Mouse (Mus musculus): ENCODE measurements around the gene Cdc5l. TPM values are rescaled to one million over a fixed set of nuclear protein-coding genes. Genes with fewer than 3 reads are reported as not detected.
"Not testable (repeated sequence)": the region's sequence is repeated elsewhere in the genome, so short reads cannot be mapped to it uniquely, and the experiment has no call there.

The Cdc5l gene
- polyA plus RNA-seq, 1 experiment: 28.6 TPM

GRCm38 (mm10) chr17:45464255-45464654 lies 30.7 kb upstream of the Cdc5l start:
- Histone ChIP-seq H3K27ac (ENCODE audit: insufficient read depth, low read length) (no peak overlapping the region), H3K4me3 (ENCODE audit: insufficient read depth, low read length) (no peak overlapping the region), H3K4me1 (ENCODE audit: control insufficient read depth, insufficient read depth, low read length) (no peaks in the 10 kb centered on the region)
- TF ChIP-seq POLR2A (IDR thresholded peaks at IDR 0.05; ENCODE audit: extremely low read depth, insufficient read depth, low read length): no peak
- no peak for TF ChIP-seq CTCF (IDR thresholded peaks at IDR 0.05; ENCODE audit: extremely low read depth, insufficient read depth, low read length)

- no peak overlapping the region for H3K4me3 ChIP-seq (ENCODE audit: insufficient read depth, low read length)
- TF ChIP-seq POLR2A (IDR thresholded peaks at IDR 0.05; ENCODE audit: extremely low read depth, insufficient read depth, low read length): no peak
- TF ChIP-seq CTCF (IDR thresholded peaks at IDR 0.05; ENCODE audit: extremely low read depth, insufficient read depth, low read length): no peak
- no peaks in the 10 kb centered on the region for H3K4me1 ChIP-seq (ENCODE audit: control insufficient read depth, insufficient read depth, low read length)
- no peak overlapping the region for H3K27ac ChIP-seq (ENCODE audit: insufficient read depth, low read length)
Measured at GRCm38 (mm10) chr17:45462506-45462905, 29.0 kb upstream of the Cdc5l start.

GRCm38 (mm10) chr17:45459062-45459461 lies 25.5 kb upstream of the Cdc5l start:
- Histone ChIP-seq H3K27ac (ENCODE audit: insufficient read depth, low read length) (no peak overlapping the region), H3K4me1 (ENCODE audit: control insufficient read depth, insufficient read depth, low read length) (peaks cover 6% of the 10 kb centered on the region; the same call in 1 of the 2 replicates), H3K4me3 (ENCODE audit: insufficient read depth, low read length) (no peak overlapping the region)
- no peak for TF ChIP-seq POLR2A (IDR thresholded peaks at IDR 0.05; ENCODE audit: extremely low read depth, insufficient read depth, low read length)
- no peak for TF ChIP-seq CTCF (IDR thresholded peaks at IDR 0.05; ENCODE audit: extremely low read depth, insufficient read depth, low read length)

GRCm38 (mm10) chr17:45458516-45458915 lies 25.0 kb upstream of the Cdc5l start:
- TF ChIP-seq POLR2A (IDR thresholded peaks at IDR 0.05; ENCODE audit: extremely low read depth, insufficient read depth, low read length): no peak
- no peak for TF ChIP-seq CTCF (IDR thresholded peaks at IDR 0.05; ENCODE audit: extremely low read depth, insufficient read depth, low read length)
- Histone ChIP-seq H3K4me3 (ENCODE audit: insufficient read depth, low read length) (no peak overlapping the region), H3K4me1 (ENCODE audit: control insufficient read depth, insufficient read depth, low read length) (peaks cover 6% of the 10 kb centered on the region; the same call in 1 of the 2 replicates), H3K27ac (ENCODE audit: insufficient read depth, low read length) (no peak overlapping the region)

- no peak overlapping the region for H3K4me3 ChIP-seq (ENCODE audit: insufficient read depth, low read length)
- TF ChIP-seq POLR2A (IDR thresholded peaks at IDR 0.05; ENCODE audit: extremely low read depth, insufficient read depth, low read length): no peak
- H3K4me1 ChIP-seq (ENCODE audit: control insufficient read depth, insufficient read depth, low read length): peaks cover 6% of the 10 kb centered on the region; the same call in 1 of the 2 replicates
Measured at GRCm38 (mm10) chr17:45457487-45457886, 23.9 kb upstream of the Cdc5l start.

GRCm38 (mm10) chr17:45456260-45457152 lies 23.0 kb upstream of the Cdc5l start:
- Histone ChIP-seq H3K4me3 (ENCODE audit: insufficient read depth, low read length) (no peak overlapping the region), H3K4me1 (ENCODE audit: control insufficient read depth, insufficient read depth, low read length) (peaks cover 6% of the 10 kb centered on the region; the same call in 1 of the 2 replicates), H3K27ac (ENCODE audit: insufficient read depth, low read length) (no peak overlapping the region)
- TF ChIP-seq POLR2A (IDR thresholded peaks at IDR 0.05; ENCODE audit: extremely low read depth, insufficient read depth, low read length) (no peak), CTCF (IDR thresholded peaks at IDR 0.05; ENCODE audit: extremely low read depth, insufficient read depth, low read length) (no peak)

More at GRCm38 (mm10) chr17:45457487-45457886, 23.9 kb upstream of the Cdc5l start:
- H3K27ac ChIP-seq (ENCODE audit: insufficient read depth, low read length): no peak overlapping the region

- H3K4me1 ChIP-seq (ENCODE audit: control insufficient read depth, insufficient read depth, low read length); H3K4me3 ChIP-seq (ENCODE audit: insufficient read depth, low read length); H3K27ac ChIP-seq (ENCODE audit: insufficient read depth, low read length): not testable (repeated sequence)
Measured at GRCm38 (mm10) chr17:45455783-45456182, 22.2 kb upstream of the Cdc5l start.

GRCm38 (mm10) chr17:45454794-45455193 lies 21.3 kb upstream of the Cdc5l start:
- peaks cover 6% of the 10 kb centered on the region; the same call in 1 of the 2 replicates for H3K4me1 ChIP-seq (ENCODE audit: control insufficient read depth, insufficient read depth, low read length)
- TF ChIP-seq CTCF (IDR thresholded peaks at IDR 0.05; ENCODE audit: extremely low read depth, insufficient read depth, low read length): no peak
- no peak for TF ChIP-seq POLR2A (IDR thresholded peaks at IDR 0.05; ENCODE audit: extremely low read depth, insufficient read depth, low read length)
- no peak overlapping the region for H3K4me3 ChIP-seq (ENCODE audit: insufficient read depth, low read length)
- H3K27ac ChIP-seq (ENCODE audit: insufficient read depth, low read length): no peak overlapping the region

GRCm38 (mm10) chr17:45452271-45452670 lies 18.7 kb upstream of the Cdc5l start:
- Histone ChIP-seq H3K4me1 (ENCODE audit: control insufficient read depth, insufficient read depth, low read length) (peaks cover 6% of the 10 kb centered on the region; the same call in 1 of the 2 replicates), H3K4me3 (ENCODE audit: insufficient read depth, low read length) (no peak overlapping the region), H3K27ac (ENCODE audit: insufficient read depth, low read length) (no peak overlapping the region)
- TF ChIP-seq CTCF (IDR thresholded peaks at IDR 0.05; ENCODE audit: extremely low read depth, insufficient read depth, low read length) (no peak), POLR2A (IDR thresholded peaks at IDR 0.05; ENCODE audit: extremely low read depth, insufficient read depth, low read length) (no peak)

GRCm38 (mm10) chr17:45450153-45450552 lies 16.6 kb upstream of the Cdc5l start:
- Histone ChIP-seq H3K27ac (ENCODE audit: insufficient read depth, low read length) (no peak overlapping the region), H3K4me3 (ENCODE audit: insufficient read depth, low read length) (no peak overlapping the region), H3K4me1 (ENCODE audit: control insufficient read depth, insufficient read depth, low read length) (no peaks in the 10 kb centered on the region)
- TF ChIP-seq CTCF (IDR thresholded peaks at IDR 0.05; ENCODE audit: extremely low read depth, insufficient read depth, low read length) (no peak), POLR2A (IDR thresholded peaks at IDR 0.05; ENCODE audit: extremely low read depth, insufficient read depth, low read length) (no peak)

Measured in cortical plate, adult 2 months (tissue).